ENCODE assay signal across 9 mouse cellular contexts in genomic region chr4:129540012-129540411, GRCm38 (mm10). TPM values are rescaled to one million over a fixed set of nuclear protein-coding genes. Genes with fewer than 3 reads are reported as not detected.
DNase-seq lines count a peak whose midpoint lies in the region; ATAC-seq and TF ChIP-seq lines count a peak whose summit lies in the region.
"Had no signal": no experiment of that assay in that cellular context is flagged by ENCODE, and none has a peak within 500 bp of the region (broad histone marks: within the 10 kb centered on the region; RNA-seq: fewer than 3 reads in every experiment).

No protein-coding gene starts in this region.

- no peaks in the 10 kb centered on the region for H3K36me3 ChIP-seq in kidney, postnatal 0 days (ENCODE audit: insufficient read depth, low read length)
- peaks cover 0 to 12% of the 10 kb centered on the region in 2 experiments; a peak in 2 of 4 replicates for H3K36me3 ChIP-seq in MEL (ENCODE audit: control insufficient read depth in 1 of 2, insufficient read depth in 2 of 2, low read length in 2 of 2)
- H3K36me3 ChIP-seq in midbrain, embryonic 15.5 days (replicated peaks) = no peaks in the 10 kb centered on the region

- no peak overlapping the region for H3K9ac ChIP-seq in kidney, postnatal 0 days (ENCODE audit: low read depth, low read length)
- no peak overlapping the region for H3K9ac ChIP-seq in MEL (ENCODE audit: control insufficient read depth, low read depth, low read length, poor library complexity, severe bottlenecking)
- H3K9ac ChIP-seq in midbrain, embryonic 15.5 days = no peak overlapping the region
- H3K9ac ChIP-seq: midbrain, embryonic 12.5 days had no signal

- no peaks in the 10 kb centered on the region for H3K9me3 ChIP-seq in kidney, postnatal 0 days (replicated peaks; ENCODE audit: low read length)
- H3K9me3 ChIP-seq in MEL (replicated peaks; ENCODE audit: insufficient read depth, low read length) = no peaks in the 10 kb centered on the region
- H3K9me3 ChIP-seq in midbrain, embryonic 15.5 days = no peaks in the 10 kb centered on the region
- H3K9me3 ChIP-seq: midbrain, embryonic 12.5 days had no signal

- peaks cover 34% of the 10 kb centered on the region for H3K79me2 ChIP-seq in MEL (ENCODE audit: control insufficient read depth, insufficient read depth, low read length, poor library complexity)

- peak; percentile 57 for TF ChIP-seq CTCF in kidney, postnatal 0 days (IDR thresholded peaks at IDR 0.05; ENCODE audit: low read depth)
- TF ChIP-seq CTCF in MEL (IDR thresholded peaks at IDR 0.05 in 2 of 3, conservative IDR thresholded peaks at IDR 0.05 in 1 of 3; ENCODE audit: control insufficient read depth in 1 of 3, insufficient read depth in 1 of 3, low read depth in 2 of 3, low read length in 3 of 3, poor library complexity in 1 of 3, severe bottlenecking in 1 of 3) = peak; percentile 52 to 72 (median 59); a peak in 5 of 6 replicates
- peak; percentile 26; the same call in 1 of the 2 replicates for TF ChIP-seq CTCF in embryonic fibroblast, embryonic 13.5 days (IDR thresholded peaks at IDR 0.05; ENCODE audit: borderline replicate concordance, insufficient read depth, low read length)

- peak; percentile 49 for TF ChIP-seq RAD21 in MEL (IDR thresholded peaks at IDR 0.05; ENCODE audit: low read depth, low read length)

- DNase-seq in kidney, postnatal 0 days (ENCODE audit: low spot score) = peak; percentile 29
- no peak for DNase-seq in kidney, adult 11 months
- DNase-seq in MEL (ENCODE audit: low read depth, low spot score) = peak; percentile 70
- peak; percentile 37 to 43 for DNase-seq in spleen, postnatal 36 days (ENCODE audit: low spot score in 2 of 2)
- DNase-seq in right cerebral cortex, adult 18-20 months = no peak

- 88% methylated on average over 6 of the region's 6 CpGs for WGBS in kidney, postnatal 0 days
- 94% methylated on average over 6 of the region's 6 CpGs for WGBS in midbrain, embryonic 15.5 days

- H3K27ac ChIP-seq in kidney, postnatal 0 days = no peak overlapping the region
- no peak overlapping the region for H3K27ac ChIP-seq in MEL (ENCODE audit: control insufficient read depth, low read depth, low read length)
- H3K27ac ChIP-seq in embryonic fibroblast, embryonic 13.5 days (ENCODE audit: insufficient read depth, low read length) = no peak overlapping the region
- H3K27ac ChIP-seq in midbrain, embryonic 15.5 days = no peak overlapping the region
- H3K27ac ChIP-seq: midbrain, embryonic 12.5 days had no signal

- TF ChIP-seq POLR2A in MEL (IDR thresholded peaks at IDR 0.05; ENCODE audit: control insufficient read depth in 1 of 2, insufficient read depth in 1 of 2, low read depth in 1 of 2, low read length in 2 of 2, poor library complexity in 1 of 2) = no peak
- TF ChIP-seq POLR2A in embryonic fibroblast, embryonic 13.5 days (IDR thresholded peaks at IDR 0.05; ENCODE audit: low read depth, low read length) = no peak

- H3K4me2 ChIP-seq in kidney, postnatal 0 days (ENCODE audit: low read length) = no peak overlapping the region
- H3K4me2 ChIP-seq in midbrain, embryonic 15.5 days = no peak overlapping the region

- TF ChIP-seq EP300 in MEL (IDR thresholded peaks at IDR 0.05; ENCODE audit: low read depth in 1 of 2, low read length in 2 of 2) = no peak

- no peak for ATAC-seq in kidney, postnatal 0 days (replicated peaks; ENCODE audit: low FRiP score, low read depth)
- no peak for ATAC-seq in midbrain, embryonic 15.5 days (replicated peaks)

- H3K27me3 ChIP-seq in kidney, postnatal 0 days (ENCODE audit: insufficient read depth, low read length) = no peaks in the 10 kb centered on the region
- H3K27me3 ChIP-seq in MEL (ENCODE audit: control insufficient read depth in 1 of 2, insufficient read depth in 2 of 2, low read length in 2 of 2) = no peaks in the 10 kb centered on the region
- H3K27me3 ChIP-seq in midbrain, embryonic 15.5 days (replicated peaks) = no peaks in the 10 kb centered on the region
- H3K27me3 ChIP-seq: midbrain, embryonic 12.5 days had no signal

- H3K4me3 ChIP-seq in kidney, postnatal 0 days (replicated peaks; ENCODE audit: low read depth, low read length) = no peak overlapping the region
- H3K4me3 ChIP-seq in MEL (ENCODE audit: control insufficient read depth in 1 of 2, insufficient read depth in 1 of 2, low read depth in 2 of 2, low read length in 2 of 2) = no peak overlapping the region
- no peak overlapping the region for H3K4me3 ChIP-seq in embryonic fibroblast, embryonic 13.5 days (ENCODE audit: insufficient read depth, low read length)
- H3K4me3 ChIP-seq in midbrain, embryonic 15.5 days = no peak overlapping the region

- H3K4me1 ChIP-seq in kidney, postnatal 0 days (replicated peaks; ENCODE audit: insufficient read depth, low read length) = peaks cover 11% of the 10 kb centered on the region; the same call in 1 of the 2 replicates
- peaks cover 0 to 12% of the 10 kb centered on the region in 2 experiments for H3K4me1 ChIP-seq in MEL (ENCODE audit: control insufficient read depth in 1 of 2, insufficient read depth in 2 of 2, low read length in 2 of 2)
- H3K4me1 ChIP-seq in embryonic fibroblast, embryonic 13.5 days (ENCODE audit: control insufficient read depth, insufficient read depth, low read length) = no peaks in the 10 kb centered on the region; the same call in 1 of the 2 replicates
- H3K4me1 ChIP-seq in midbrain, embryonic 15.5 days = peaks cover 16% of the 10 kb centered on the region

TF ChIP-seq in MEL, 35 proteins besides CTCF, POLR2A, EP300 and RAD21:
- TF ChIP-seq SMC3 (IDR thresholded peaks at IDR 0.05; ENCODE audit: low read depth, low read length) = peak; percentile 40
- no peak for TF ChIP-seq MYB (IDR thresholded peaks at IDR 0.05; ENCODE audit: low read depth, low read length)
- TF ChIP-seq TCF12 (IDR thresholded peaks at IDR 0.05; ENCODE audit: low read depth, low read length) = no peak
- 0 out of 2 replicates have a peak, but pooled peaks have one; percentile 29 for TF ChIP-seq ZC3H11A (IDR thresholded peaks at IDR 0.05; ENCODE audit: low read depth, low read length)
- no peak for TF ChIP-seq GABPA (IDR thresholded peaks at IDR 0.05; ENCODE audit: low read depth, low read length)

RNA-seq across cellular contexts. Expression of gene Hdac1, which starts 2.5 kb away (rescaled TPM):
- 170 and 196 TPM in 2 replicates for polyA plus RNA-seq in kidney, postnatal 0 days (2015; fragmentation: Nextera tagmentation; extraction: Ambion mirVana)
- total RNA-seq in MEL (2012; rRNA removed) = 38.9 and 47.9 TPM in 2 replicates
- polyA plus RNA-seq in MEL (2012; ENCODE audit: insufficient read depth in 1 of 2, insufficient read length in 2 of 2, low read depth in 1 of 2, low replicate concordance in 2 of 2, missing spikeins in 1 of 2) = 100 to 1,000 TPM; 108 to 185 TPM
- 150 and 156 TPM in 2 replicates for polyA plus RNA-seq in embryonic fibroblast, embryonic 13.5 days (2011; ENCODE audit: insufficient read length, low read depth, missing spikeins)
- 86.1 and 99.3 TPM in 2 replicates for polyA plus RNA-seq in midbrain, embryonic 15.5 days (2015; fragmentation: Nextera tagmentation; extraction: Ambion mirVana)

RNA-seq across cellular contexts. Expression of gene Marcksl1, which starts 26.6 kb away (rescaled TPM):
- 613 and 625 TPM in 2 replicates for polyA plus RNA-seq in kidney, postnatal 0 days (2015; fragmentation: Nextera tagmentation; extraction: Ambion mirVana)
- total RNA-seq in MEL (2012; rRNA removed) = 25.3 and 26.9 TPM in 2 replicates
- polyA plus RNA-seq in MEL (2012; ENCODE audit: insufficient read depth in 1 of 2, insufficient read length in 2 of 2, low read depth in 1 of 2, low replicate concordance in 2 of 2, missing spikeins in 1 of 2) = 10 to 100 TPM in 1 of 2 experiments, not detected in 1; 62.7 TPM
- 131 and 157 TPM in 2 replicates for polyA plus RNA-seq in embryonic fibroblast, embryonic 13.5 days (2011; ENCODE audit: insufficient read length, low read depth, missing spikeins)
- polyA plus RNA-seq in midbrain, embryonic 15.5 days (2015; fragmentation: Nextera tagmentation; extraction: Ambion mirVana) = 1,751 and 1,836 TPM in 2 replicates

RNA-seq across cellular contexts. Expression of gene Lck, which starts 33.4 kb away (rescaled TPM):
- polyA plus RNA-seq in kidney, postnatal 0 days (2015; fragmentation: Nextera tagmentation; extraction: Ambion mirVana) = 8.8 and 9.1 TPM in 2 replicates
- 2.7 and 3.6 TPM in 2 replicates for total RNA-seq in MEL (2012; rRNA removed)
- polyA plus RNA-seq in MEL (2012; ENCODE audit: insufficient read depth in 1 of 2, insufficient read length in 2 of 2, low read depth in 1 of 2, low replicate concordance in 2 of 2, missing spikeins in 1 of 2) = 1 to 10 TPM in 1 of 2 experiments, not detected in 1; 6.9 TPM
- 3.0 and 5.2 TPM in 2 replicates for polyA plus RNA-seq in embryonic fibroblast, embryonic 13.5 days (2011; ENCODE audit: insufficient read length, low read depth, missing spikeins)
- polyA plus RNA-seq in midbrain, embryonic 15.5 days (2015; fragmentation: Nextera tagmentation; extraction: Ambion mirVana) = 12.5 and 13.5 TPM in 2 replicates

RNA-seq across cellular contexts. Expression of gene Fam167b, which starts 38.3 kb away (rescaled TPM):
- 39.9 and 40.3 TPM in 2 replicates for polyA plus RNA-seq in kidney, postnatal 0 days (2015; fragmentation: Nextera tagmentation; extraction: Ambion mirVana)
- total RNA-seq in MEL (2012; rRNA removed) = not detected in 2 replicates
- not detected for polyA plus RNA-seq in MEL (2012; ENCODE audit: insufficient read depth in 1 of 2, insufficient read length in 2 of 2, low read depth in 1 of 2, low replicate concordance in 2 of 2, missing spikeins in 1 of 2)
- not detected in 2 replicates for polyA plus RNA-seq in embryonic fibroblast, embryonic 13.5 days (2011; ENCODE audit: insufficient read length, low read depth, missing spikeins)
- polyA plus RNA-seq in midbrain, embryonic 15.5 days (2015; fragmentation: Nextera tagmentation; extraction: Ambion mirVana) = 0.31 TPM in 1 of 2 replicates, not detected in the other

RNA-seq across cellular contexts. Expression of gene Fam229a, which starts 49.0 kb away (rescaled TPM):
- polyA plus RNA-seq in kidney, postnatal 0 days (2015; fragmentation: Nextera tagmentation; extraction: Ambion mirVana) = 0.37 and 0.78 TPM in 2 replicates
- total RNA-seq in MEL (2012; rRNA removed) = not detected in 2 replicates
- not detected for polyA plus RNA-seq in MEL (2012; ENCODE audit: insufficient read depth in 1 of 2, insufficient read length in 2 of 2, low read depth in 1 of 2, low replicate concordance in 2 of 2, missing spikeins in 1 of 2)
- not detected in 2 replicates for polyA plus RNA-seq in embryonic fibroblast, embryonic 13.5 days (2011; ENCODE audit: insufficient read length, low read depth, missing spikeins)
- polyA plus RNA-seq in midbrain, embryonic 15.5 days (2015; fragmentation: Nextera tagmentation; extraction: Ambion mirVana) = 0.56 TPM in 1 of 2 replicates, not detected in the other
- total RNA-seq: gastrocnemius, postnatal 4 days had no signal
- polyA plus RNA-seq: midbrain, embryonic 12.5 days had no signal

Comparison
In these comparisons a context has a peak if more than half of its experiments do, and no peak if none do; other contexts are left out.
1. DNase-seq: peak in kidney, postnatal 0 days (single experiment), MEL (single experiment) and spleen, postnatal 36 days (2 of 2); none in kidney, adult 11 months (single experiment) and right cerebral cortex, adult 18-20 months (single experiment).
2. Peak in every context shown above with its lines, with median percentiles within 50 percentile points of each other: CTCF ChIP-seq.